Mouse (Mus musculus) liver, postnatal 0 days (tissue): Measurements from ENCODE around the gene Gm17304.

Experiments
- CTCF ChIP-seq: sonication (generic); IDR thresholded peaks from 2 replicates; pipeline ENCODE4 v1.5.1; 2016; ENCODE audit warnings: antibody characterized with exemption, low read depth
- EP300 ChIP-seq: IDR thresholded peaks from 2 replicates; pipeline ENCODE4 v1.6.1; 2016; ENCODE audit warnings: antibody characterized with exemption, low read depth, mild to moderate bottlenecking

DNA sequence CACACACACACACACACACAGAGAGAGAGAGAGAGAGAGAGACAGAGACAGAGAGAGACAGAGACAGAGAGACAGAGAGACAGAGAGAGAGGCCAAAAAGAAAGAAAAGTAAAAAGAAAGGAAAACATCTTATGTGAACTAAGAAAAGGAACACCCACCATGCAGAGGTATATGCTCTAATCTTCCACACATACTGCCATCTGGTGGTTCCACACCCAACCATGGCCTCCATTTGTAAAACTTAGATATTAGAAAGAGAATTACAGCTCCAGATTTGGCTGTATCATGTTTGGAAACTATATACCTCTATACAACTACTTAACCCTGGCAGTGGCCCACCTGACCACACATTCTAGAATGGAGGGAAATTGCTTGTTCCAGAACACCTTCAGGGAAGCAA lies 14.5 kb upstream of the Gm17304 start:
- TF ChIP-seq CTCF (no peak; the same call in 1 of the 2 replicates), EP300 (no peak)
